Mouse (Mus musculus) heart, adult 10 weeks (tissue): Measurements from ENCODE around the gene G3bp2. TPM values are rescaled to one million over a fixed set of nuclear protein-coding genes. Genes with fewer than 3 reads are reported as not detected.

Experiments
- polyA plus RNA-seq: library from polyadenylated mRNA; stranded (reverse); fragments of 350-450 nt; fragmentation: Illumina TruSeq; extraction: RNeasy Lipid Tissue Mini Kit (QIAGEN cat#74804); gene quantifications from one replicate; pipeline ENCODE4 v1.2.3, GENCODE M21; 2014; ENCODE audit warnings: low read depth, low replicate concordance

G3bp2 gene
- polyA plus RNA-seq, result 44.4 TPM

DNA sequence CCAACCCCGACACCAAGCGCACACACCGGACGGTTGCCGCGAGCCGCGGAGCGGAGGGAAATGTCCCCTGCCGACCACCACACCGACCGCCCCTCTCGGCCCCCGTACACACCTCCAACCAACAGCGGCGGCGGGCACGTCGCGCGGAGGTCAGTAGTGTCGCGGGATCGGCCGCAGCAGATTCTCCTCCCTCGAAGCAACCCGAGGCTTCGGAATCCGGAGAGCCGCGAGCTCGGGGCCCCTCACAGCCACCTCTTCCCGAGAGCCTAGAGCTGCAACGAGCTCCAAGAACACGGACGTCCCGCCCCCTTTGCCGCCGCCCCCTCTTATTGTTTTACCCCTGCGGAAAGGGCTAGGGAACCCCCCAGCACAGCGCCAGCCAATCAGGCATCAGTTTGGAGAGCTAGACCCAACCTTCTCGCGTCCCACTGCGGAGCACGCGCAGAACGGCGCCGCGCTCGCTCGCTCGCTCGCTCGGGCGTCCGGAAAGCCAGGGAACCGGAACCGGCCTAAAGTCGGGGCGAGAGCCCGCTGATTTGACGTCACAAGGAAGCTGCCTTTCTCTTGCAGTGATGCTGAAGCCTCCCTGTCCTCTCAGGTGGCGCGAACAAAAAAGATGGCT, at the start of gene G3bp2:
Gene G3bp2 (minus strand): TSS at position 303 of the 622 bp plus-strand sequence.

DNA sequence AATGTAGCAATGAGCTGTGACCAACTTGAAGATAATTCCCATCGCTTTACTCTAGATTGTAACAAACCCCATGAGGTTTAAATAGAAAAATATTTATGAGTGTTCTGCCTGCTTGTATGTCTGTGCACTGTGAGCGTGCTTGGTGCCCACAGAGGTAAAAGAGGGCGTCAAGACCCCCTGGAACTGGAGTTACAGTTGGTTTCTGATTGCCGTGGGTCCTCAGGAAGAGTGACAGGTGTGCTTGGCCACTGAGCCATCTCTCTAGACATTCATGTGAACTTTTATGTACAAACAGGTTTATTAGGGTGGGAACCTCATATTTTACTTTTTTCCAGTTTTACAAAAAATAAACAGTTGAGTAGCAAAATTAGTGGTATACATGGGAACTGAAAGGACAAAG, 39.7 kb downstream of the G3bp2 start, which contains the start of gene Cdkl2:
Gene Cdkl2 (minus strand): TSS at position 101 of the 400 bp plus-strand sequence.

Other genes with a start within 250 kb of the G3bp2 start
- gene Rchy1, start 120.7 kb downstream of the G3bp2 start, polyA plus RNA-seq, result 39.9 TPM
- gene Odaph, start 96.2 kb downstream of the G3bp2 start, polyA plus RNA-seq, result not detected
- 5.5 TPM for gene Cdkl2, start 39.8 kb downstream of the G3bp2 start, polyA plus RNA-seq
- gene Uso1, start 54.2 kb upstream of the G3bp2 start, polyA plus RNA-seq, result 41.5 TPM
- gene U90926, start 131.7 kb upstream of the G3bp2 start, polyA plus RNA-seq, result not detected
- not detected for gene Ppef2, start 172.6 kb upstream of the G3bp2 start, polyA plus RNA-seq
- gene Naaa, start 194.5 kb upstream of the G3bp2 start, polyA plus RNA-seq, result 18.8 TPM
- gene Sdad1, start 226.8 kb upstream of the G3bp2 start, polyA plus RNA-seq, result 9.7 TPM
- 5.9 TPM for gene Cxcl9, start 244.4 kb upstream of the G3bp2 start, polyA plus RNA-seq
- gene Art3, start 248.1 kb upstream of the G3bp2 start, polyA plus RNA-seq, result 833 TPM